Mouse (Mus musculus) heart, embryonic 14.5 days (tissue): ENCODE results near the gene Efna5. TPM values are rescaled to one million over a fixed set of nuclear protein-coding genes. Genes with fewer than 3 reads are reported as not detected.

Source experiments
- ATAC-seq: fragments of 200-750 bp; cut with Nextera tagmentation; 2 replicates; pipeline ENCODE4 v1.8.0; 2017; ENCODE audit warnings: low read depth, moderate TSS enrichment; ENCODE audit not compliant: insufficient number of reproducible peaks, insufficient read depth, low FRiP score
- H3K27ac ChIP-seq, 2 experiments: fragments of 200-500 bp in 1 of 2; fragments of 300-500 bp in 1 of 2; sonication (generic) in 1 of 2; replicated peaks in 1 of 2; 2 replicates each; pipeline ENCODE4 v1.5.1; 2012 to 2014; ENCODE audit warnings: low read depth in 2 of 2, low read length in 2 of 2, control low read depth in 1 of 2, mild to moderate bottlenecking in 1 of 2, mixed read lengths in 1 of 2; ENCODE audit not compliant: control insufficient read depth in 1 of 2, insufficient read depth in 1 of 2
- H3K27me3 ChIP-seq: fragments of 300-500 bp; sonication (generic); 2 replicates; pipeline ENCODE4 v1.6.1; 2014; ENCODE audit warnings: mild to moderate bottlenecking, low read length, control low read depth; ENCODE audit not compliant: control insufficient read depth, insufficient read depth
- H3K36me3 ChIP-seq: fragments of 300-500 bp; sonication (generic); 2 replicates; pipeline ENCODE4 v1.6.1; 2014; ENCODE audit warnings: mild to moderate bottlenecking, control low read depth, low read length, mixed read lengths; ENCODE audit not compliant: control insufficient read depth, insufficient read depth
- H3K4me1 ChIP-seq, 2 experiments: fragments of 200-500 bp in 1 of 2; fragments of 300-500 bp in 1 of 2; sonication (generic) in 1 of 2; 2 replicates each; pipeline ENCODE4 v1.6.1; 2012 to 2014; ENCODE audit warnings: low read length in 2 of 2, control low read depth in 1 of 2, mixed read lengths in 1 of 2; ENCODE audit not compliant: control insufficient read depth in 2 of 2, insufficient read depth in 2 of 2
- H3K4me2 ChIP-seq: fragments of 300-500 bp; sonication (generic); 2 replicates; pipeline ENCODE4 v1.6.1; 2014; ENCODE audit warnings: mild to moderate bottlenecking, low read length
- H3K4me3 ChIP-seq, 2 experiments: fragments of 200-500 bp in 1 of 2; fragments of 300-500 bp in 1 of 2; sonication (generic) in 1 of 2; 2 replicates each; pipeline ENCODE4 v1.5.1; 2012 to 2014; ENCODE audit warnings: low read length in 2 of 2, mild to moderate bottlenecking in 2 of 2, control low read depth in 1 of 2, low read depth in 1 of 2, moderate library complexity in 1 of 2; ENCODE audit not compliant: control insufficient read depth in 1 of 2, insufficient read depth in 1 of 2
- H3K9ac ChIP-seq: fragments of 300-500 bp; sonication (generic); 2 replicates; pipeline ENCODE4 v1.6.1; 2014; ENCODE audit warnings: mild to moderate bottlenecking, low read length
- H3K9me3 ChIP-seq: fragments of 300-500 bp; sonication (generic); 2 replicates; pipeline ENCODE4 v1.6.1; 2016; ENCODE audit warnings: low read length, control low read depth; ENCODE audit not compliant: control insufficient read depth
- WGBS: fragments of 180-500 bp; shearing (Covaris S2); extraction: QIAGEN DNeasy Blood & Tissue Kit; methylation state at CpG from one replicate; pipeline ENCODE4 v1.1.7; 2014; 5-methylcytosine and 5-hydroxymethylcytosine counted together
- polyA plus RNA-seq: library from polyadenylated mRNA; unstranded; fragments of >200 nt; fragmentation: Nextera tagmentation; extraction: Ambion mirVana; gene quantifications from 2 replicates; pipeline ENCODE4 v1.2.1, GENCODE M21; 2014

Efna5 gene
- polyA plus RNA-seq, 1 experiment from 2014 or later, result 26.4 TPM

DNA sequence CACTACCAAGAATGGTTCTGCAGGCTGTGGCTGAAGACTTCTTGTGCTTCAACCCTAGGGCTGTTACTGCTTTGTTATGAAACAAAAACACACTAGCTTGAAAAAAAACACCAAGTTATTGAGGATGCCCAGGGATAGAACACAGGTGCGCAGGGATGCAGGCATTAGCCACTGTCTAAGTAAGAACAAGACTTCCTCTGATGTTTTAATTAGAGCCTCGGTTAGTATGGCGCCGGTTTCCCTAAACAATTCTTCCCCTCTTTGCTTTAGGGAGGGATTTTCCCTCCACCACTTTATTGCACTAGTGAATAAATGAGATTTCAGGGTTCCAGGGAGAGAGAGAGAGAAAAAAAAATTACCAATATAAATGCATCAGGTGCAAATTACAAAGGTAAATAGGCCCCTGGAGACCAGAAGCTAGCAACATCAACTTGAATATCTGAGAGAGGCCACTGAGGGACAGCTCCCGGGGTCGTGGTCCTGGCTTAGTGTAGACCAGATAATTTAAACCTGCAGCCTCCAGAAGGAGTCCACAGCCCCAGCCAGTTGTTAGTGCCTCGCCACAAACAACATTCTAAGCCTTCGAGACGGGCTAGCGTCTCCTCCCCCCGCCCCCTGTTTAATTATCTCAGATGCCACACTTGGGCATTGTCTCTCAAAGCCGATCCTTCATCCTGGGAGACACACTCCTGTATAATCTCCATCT, 163.5 kb downstream of the Efna5 start:
- no peaks in the 10 kb centered on the region for H3K27me3 ChIP-seq
- H3K4me2 ChIP-seq, result no peak overlapping the region
- peaks cover 7 to 15% of the 10 kb centered on the region in 2 experiments; a peak in 3 of 4 replicates for H3K4me1 ChIP-seq
- no peaks in the 10 kb centered on the region for H3K36me3 ChIP-seq
- no peak overlapping the region for H3K27ac ChIP-seq
- no peak overlapping the region for H3K4me3 ChIP-seq
- WGBS, result 60% methylated on average over 12 of the region's 12 CpGs
- H3K9ac ChIP-seq, result no peak overlapping the region
- H3K9me3 ChIP-seq, result no peaks in the 10 kb centered on the region
- no peak for ATAC-seq

- H3K36me3 ChIP-seq, result no peaks in the 10 kb centered on the region
- H3K4me2 ChIP-seq, result no peak overlapping the region
- H3K27me3 ChIP-seq, result no peaks in the 10 kb centered on the region
- H3K27ac ChIP-seq, result no peak overlapping the region
- H3K9ac ChIP-seq, result no peak overlapping the region
- no peak for ATAC-seq
- WGBS, result 43% methylated on average over 3 of the region's 3 CpGs
- H3K4me1 ChIP-seq, result 0 out of 4 replicates have a peak, but pooled peaks cover 0 to 6% of the 10 kb centered on the region in 2 experiments
- no peak overlapping the region for H3K4me3 ChIP-seq
- no peaks in the 10 kb centered on the region for H3K9me3 ChIP-seq
Measured at GRCm38 (mm10) chr17:62713455-62713854, 167.7 kb downstream of the Efna5 start.

GRCm38 (mm10) chr17:62706418-62706817, 174.7 kb downstream of the Efna5 start:
- Histone ChIP-seq H3K36me3 (no peaks in the 10 kb centered on the region), H3K27me3 (no peaks in the 10 kb centered on the region), H3K9ac (no peak overlapping the region), H3K4me1 (0 out of 4 replicates have a peak, but pooled peaks cover 0 to 3% of the 10 kb centered on the region in 2 experiments), H3K9me3 (no peaks in the 10 kb centered on the region), H3K4me2 (no peak overlapping the region), H3K27ac (no peak overlapping the region), H3K4me3 (no peak overlapping the region)
- 60% methylated on average over 6 of the region's 6 CpGs for WGBS
- no peak for ATAC-seq

- no peak overlapping the region for H3K4me2 ChIP-seq
- no peak for ATAC-seq
- 65% methylated on average over 9 of the region's 9 CpGs for WGBS
Measured at GRCm38 (mm10) chr17:62702020-62702814, 178.9 kb downstream of the Efna5 start.

GRCm38 (mm10) chr17:62700791-62701602, 180.1 kb downstream of the Efna5 start:
- H3K9me3 ChIP-seq, result no peaks in the 10 kb centered on the region
- no peak overlapping the region for H3K4me3 ChIP-seq
- no peak overlapping the region for H3K9ac ChIP-seq
- ATAC-seq, result no peak
- peaks cover 2 to 8% of the 10 kb centered on the region in 2 experiments; a peak in 2 of 4 replicates for H3K4me1 ChIP-seq
- WGBS, result 56% methylated on average over 9 of the region's 9 CpGs
- no peaks in the 10 kb centered on the region for H3K36me3 ChIP-seq
- no peak overlapping the region for H3K4me2 ChIP-seq
- H3K27me3 ChIP-seq, result no peaks in the 10 kb centered on the region
- no peak overlapping the region for H3K27ac ChIP-seq

More at GRCm38 (mm10) chr17:62702020-62702814, 178.9 kb downstream of the Efna5 start:
- H3K4me3 ChIP-seq, result no peak overlapping the region
- H3K9ac ChIP-seq, result no peak overlapping the region
- no peaks in the 10 kb centered on the region for H3K27me3 ChIP-seq
- H3K27ac ChIP-seq, result no peak overlapping the region
- H3K9me3 ChIP-seq, result no peaks in the 10 kb centered on the region
- peaks cover 2 to 8% of the 10 kb centered on the region in 2 experiments; a peak in 2 of 4 replicates for H3K4me1 ChIP-seq
- H3K36me3 ChIP-seq, result no peaks in the 10 kb centered on the region

GRCm38 (mm10) chr17:62694958-62695437, 186.1 kb downstream of the Efna5 start:
- no peaks in the 10 kb centered on the region for H3K9me3 ChIP-seq
- ATAC-seq, result no peak

GRCm38 (mm10) chr17:62692242-62692641, 188.9 kb downstream of the Efna5 start:
- H3K4me2 ChIP-seq, result no peak overlapping the region
- no peak overlapping the region for H3K9ac ChIP-seq
- WGBS, result 13% methylated on average over 4 of the region's 4 CpGs
- H3K27me3 ChIP-seq, result no peaks in the 10 kb centered on the region
- no peak for ATAC-seq
- H3K4me3 ChIP-seq, result no peak overlapping the region
- peaks cover 8 to 31% of the 10 kb centered on the region in 2 experiments for H3K4me1 ChIP-seq
- H3K9me3 ChIP-seq, result no peaks in the 10 kb centered on the region
- no peak overlapping the region for H3K27ac ChIP-seq
- H3K36me3 ChIP-seq, result no peaks in the 10 kb centered on the region

More at GRCm38 (mm10) chr17:62694958-62695437, 186.1 kb downstream of the Efna5 start:
- no peak overlapping the region for H3K9ac ChIP-seq
- 78% methylated on average over 9 of the region's 9 CpGs for WGBS
- no peak overlapping the region for H3K27ac ChIP-seq
- H3K4me2 ChIP-seq, result no peak overlapping the region
- no peak overlapping the region for H3K4me3 ChIP-seq
- no peaks in the 10 kb centered on the region for H3K27me3 ChIP-seq
- no peaks in the 10 kb centered on the region for H3K36me3 ChIP-seq
- peaks cover 3 to 21% of the 10 kb centered on the region in 2 experiments for H3K4me1 ChIP-seq
